Mouse (Mus musculus) heart, postnatal 4 days (tissue): ENCODE measurements around the gene Pask. TPM values are rescaled to one million over a fixed set of nuclear protein-coding genes. Genes with fewer than 3 reads are reported as not detected.

ENCODE experiments used
- DNase-seq: peaks from one replicate; pipeline ENCODE4 v3.0.0; 2021
- microRNA-seq, 2 experiments: library from miRNA; unstranded; fragments of <30 nt; microRNA quantifications; one replicate each; pipeline ENCODE4 v1.2.0; 2021 to 2022
- total RNA-seq, 2 experiments: library from RNA; stranded (reverse); gene quantifications; 2 replicates each; pipeline ENCODE4 v1.2.3; 2021

Gene Pask
- total RNA-seq, 2 experiments from 2014 or later = 7.9 to 8.6 TPM

DNA sequence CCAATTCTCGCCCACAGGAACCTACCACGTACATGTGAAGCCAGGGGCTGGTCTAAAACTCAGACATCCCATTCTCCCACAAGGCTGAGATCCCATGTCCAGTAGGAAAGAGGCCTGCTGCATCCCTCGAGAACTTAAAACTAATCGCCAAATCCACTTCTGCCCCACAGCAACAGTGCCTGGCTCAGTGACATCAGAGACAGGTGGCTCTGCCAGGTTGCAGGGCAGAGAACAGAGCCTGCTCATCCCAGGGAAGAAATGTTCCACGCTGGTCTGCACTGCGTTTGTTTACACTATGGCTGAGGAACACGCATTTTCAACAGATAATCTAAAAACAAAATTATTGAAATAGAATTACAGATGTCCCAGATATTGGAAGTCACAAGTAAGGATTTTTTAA is 66.2 kb downstream of the Pask start:
- no peak for DNase-seq

DNA sequence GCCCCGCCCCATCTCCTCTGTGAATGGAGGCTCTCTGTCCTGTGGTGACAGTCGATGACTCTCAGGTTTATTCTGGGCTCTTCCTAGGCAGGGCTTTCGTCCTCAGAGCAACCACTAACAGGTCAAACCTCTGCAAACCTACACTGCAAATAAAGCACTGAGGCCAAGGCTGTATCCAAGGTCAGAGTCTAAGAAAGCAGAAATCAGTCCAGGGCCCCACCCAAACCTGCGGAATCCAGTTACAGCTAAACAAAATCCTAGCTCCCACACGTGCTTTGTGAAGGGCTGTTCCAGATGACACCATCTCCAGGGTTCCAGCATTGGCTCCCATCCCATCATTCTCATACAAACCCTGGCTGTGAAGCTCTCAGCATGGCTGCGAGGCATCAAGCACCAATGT is 67.7 kb downstream of the Pask start:
- no peak for DNase-seq

DNA sequence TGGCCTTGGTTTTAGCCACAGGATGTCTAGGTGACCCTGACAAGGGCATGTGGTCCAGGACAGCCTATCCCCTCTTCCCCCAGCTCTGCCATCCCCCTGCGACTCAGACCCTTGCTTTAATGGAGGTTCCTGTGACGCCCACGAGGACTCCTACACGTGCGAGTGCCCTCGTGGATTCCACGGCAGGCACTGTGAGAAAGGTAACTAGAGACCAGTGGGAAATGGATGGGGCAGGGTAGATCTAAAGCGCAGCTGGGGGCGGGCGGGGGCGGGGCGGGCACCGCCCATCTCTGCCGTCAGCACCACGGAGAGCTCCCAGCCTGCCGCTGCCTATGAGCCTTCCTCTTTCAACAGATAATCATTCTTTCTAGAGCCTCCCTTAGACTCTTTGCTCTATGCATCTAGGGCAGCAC is 70.9 kb downstream of the Pask start:
- peak; percentile 55 for DNase-seq

DNA sequence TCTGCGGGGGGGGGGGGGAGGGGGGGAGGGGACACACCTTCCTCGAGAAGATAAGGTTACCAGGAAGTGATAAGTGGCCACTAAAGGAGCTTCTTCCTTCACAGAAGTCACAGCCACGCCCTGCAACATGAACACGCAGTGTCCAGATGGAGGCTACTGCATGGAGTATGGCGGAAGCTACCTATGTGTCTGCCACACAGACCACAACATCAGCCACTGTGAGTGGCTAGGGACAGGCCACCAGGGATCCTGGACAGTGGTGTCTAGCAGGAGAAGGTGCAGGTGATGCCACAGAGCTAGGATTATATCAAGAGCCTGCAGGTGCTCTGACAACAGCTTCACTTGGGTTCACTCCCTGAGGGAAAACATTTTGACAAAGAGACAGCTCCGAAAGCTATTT is 71.5 kb downstream of the Pask start:
- DNase-seq = no peak

DNA sequence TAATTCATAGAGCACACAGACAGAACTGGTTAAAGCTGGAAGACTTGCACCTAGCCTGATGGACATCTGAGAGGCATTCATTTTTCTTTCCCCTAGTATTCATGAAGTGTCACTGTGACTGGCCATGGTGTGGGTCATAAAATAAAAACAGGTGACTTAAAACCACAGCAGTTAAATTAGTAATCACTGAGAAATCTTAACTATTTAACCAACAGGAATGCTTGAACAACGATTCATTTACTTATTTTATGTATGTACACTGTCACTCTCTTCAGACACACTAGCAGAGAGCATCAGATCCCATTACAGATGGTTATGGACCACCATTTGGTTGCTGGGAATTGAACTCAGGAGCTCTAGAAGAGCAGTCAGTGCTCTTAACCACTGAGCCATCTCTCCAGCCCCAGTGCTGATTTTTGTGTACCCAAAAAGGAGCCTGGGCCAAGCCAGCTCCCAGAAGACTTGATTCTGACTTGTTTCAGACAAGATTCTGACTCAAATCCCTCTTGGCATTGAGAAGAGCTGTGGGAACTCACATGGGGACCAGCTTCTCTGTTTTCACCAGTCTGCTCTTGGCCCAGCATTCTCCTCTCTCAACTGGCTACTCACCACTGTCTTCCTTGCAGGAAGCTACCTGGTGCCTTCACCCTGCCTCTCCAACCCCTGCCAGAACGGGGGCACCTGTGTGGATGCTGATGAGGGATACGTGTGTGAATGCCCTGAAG is 72.6 kb downstream of the Pask start:
- DNase-seq = no peak

DNA sequence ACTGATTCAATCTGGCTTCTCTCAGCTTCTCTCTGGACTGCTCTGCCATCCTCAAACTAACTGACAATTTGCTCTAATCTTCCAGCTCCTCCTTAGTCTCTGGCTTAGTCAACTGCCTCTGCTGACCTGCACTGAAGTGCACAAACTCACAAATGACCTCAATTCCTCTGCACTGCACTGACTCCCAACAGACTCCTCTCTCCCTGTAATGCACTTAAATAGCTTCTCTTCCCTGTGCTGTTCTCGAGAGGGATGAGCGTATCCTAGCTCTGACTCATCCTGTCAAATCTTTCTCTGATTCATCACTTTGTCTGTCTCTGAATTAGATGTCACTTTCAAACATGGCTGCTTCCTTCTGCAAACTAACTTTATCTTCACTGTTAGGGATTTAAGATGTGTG is 75.0 kb downstream of the Pask start:
- no peak for DNase-seq

DNA sequence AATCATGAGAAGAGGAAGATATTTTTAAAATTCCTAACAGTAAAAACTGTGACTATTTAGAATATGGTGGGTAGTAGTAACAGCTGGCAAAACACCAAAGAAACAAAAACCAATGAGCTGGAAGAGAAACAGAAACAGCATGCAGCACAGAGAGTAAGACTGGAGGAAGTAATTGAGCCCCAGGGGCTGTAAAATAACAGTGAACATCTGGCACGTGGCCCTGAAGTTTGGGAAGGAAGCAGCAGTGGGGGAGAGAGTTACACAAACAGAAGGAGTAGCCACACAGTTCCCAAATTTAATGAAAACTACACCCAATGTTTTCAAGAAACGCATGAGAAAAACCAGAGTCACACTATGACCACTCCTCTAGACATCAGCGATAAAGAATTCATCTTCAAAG is 76.1 kb downstream of the Pask start:
- peak; percentile 29 for DNase-seq

Small RNAs within 50 kb of the gene (microRNA-seq; reads per million reads assigned to microRNA genes)
- gene Mir6345 = 0 reads per million in 2 experiments
- 0 to 0.20 reads per million in 2 experiments for gene Mir6901
- 0.20 to 0.69 reads per million in 2 experiments for gene Mir6902

Other genes starting within 250 kb of the Pask start
- 1 to 10 TPM; 6.2 to 7.5 TPM for gene Kif1a, start 241.5 kb downstream of the Pask start, total RNA-seq
- not detected for gene Agxt, start 208.2 kb downstream of the Pask start, total RNA-seq
- not detected for gene 2310007B03Rik, start 182.5 kb downstream of the Pask start, total RNA-seq
- gene Crocc2, start 174.8 kb downstream of the Pask start, total RNA-seq = under 1 TPM; 0.45 to 0.48 TPM
- 10 to 100 TPM; 11.0 to 11.4 TPM for gene Sned1, start 107.6 kb downstream of the Pask start, total RNA-seq
- 10 to 100 TPM; 13.0 to 13.7 TPM for gene Mterf4, start 37.6 kb downstream of the Pask start, total RNA-seq
- gene Ppp1r7, start 628 bp downstream of the Pask start, total RNA-seq = 10 to 100 TPM; 30.5 to 34.9 TPM
- gene Ano7, start 30.4 kb upstream of the Pask start, total RNA-seq = not detected
- 100 to 1,000 TPM; 317 to 330 TPM for gene Hdlbp, start 135.3 kb upstream of the Pask start, total RNA-seq
- gene Farp2, start 168.6 kb upstream of the Pask start, total RNA-seq = 10 to 100 TPM; 15.3 to 16.8 TPM